Mouse (Mus musculus): ENCODE measurements at regions not wholly inside any gene's neighbourhood (a gene's known extent, or its start where the extent isn't known, plus 50 kb on each side); places are given as distances from the start of the nearest gene placed in this dataset.

DNA sequence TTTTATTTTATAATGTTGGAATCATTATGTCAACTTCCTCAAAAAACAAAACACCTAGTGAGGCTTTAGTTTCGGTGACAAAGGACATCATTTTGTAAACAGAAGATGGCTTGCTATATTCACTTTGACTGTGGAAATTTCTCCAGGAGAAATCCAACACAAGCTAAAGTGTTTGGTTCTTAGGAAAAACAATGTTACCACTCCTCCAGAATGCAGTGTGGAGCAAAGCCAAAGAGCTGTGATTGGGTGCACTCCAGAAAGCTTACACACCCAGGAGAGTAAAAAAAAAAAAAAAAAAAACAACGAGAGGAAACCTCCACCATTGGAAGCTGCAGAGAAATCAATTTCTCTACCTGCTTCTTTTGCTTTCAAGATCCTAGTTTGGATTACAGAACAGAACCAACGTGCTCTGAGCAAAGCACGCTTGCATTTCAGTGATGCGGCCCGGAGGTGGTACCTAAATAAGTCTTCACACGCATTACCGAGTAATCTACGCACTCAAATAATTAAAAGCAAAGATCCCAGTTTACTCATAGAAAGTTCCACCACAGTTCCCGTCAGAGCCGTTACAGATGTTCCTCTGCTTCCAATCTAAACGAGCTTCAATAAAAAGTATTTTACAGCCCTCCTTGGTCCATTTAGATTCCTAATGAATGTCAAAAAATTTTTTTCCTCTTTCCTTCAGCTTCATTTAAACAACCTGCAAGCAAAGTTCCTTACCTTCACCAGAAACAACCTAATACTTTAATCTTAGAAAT is 199.5 kb upstream of the Gk2 start:
- peak; percentile 23 to 47 for DNase-seq

DNA sequence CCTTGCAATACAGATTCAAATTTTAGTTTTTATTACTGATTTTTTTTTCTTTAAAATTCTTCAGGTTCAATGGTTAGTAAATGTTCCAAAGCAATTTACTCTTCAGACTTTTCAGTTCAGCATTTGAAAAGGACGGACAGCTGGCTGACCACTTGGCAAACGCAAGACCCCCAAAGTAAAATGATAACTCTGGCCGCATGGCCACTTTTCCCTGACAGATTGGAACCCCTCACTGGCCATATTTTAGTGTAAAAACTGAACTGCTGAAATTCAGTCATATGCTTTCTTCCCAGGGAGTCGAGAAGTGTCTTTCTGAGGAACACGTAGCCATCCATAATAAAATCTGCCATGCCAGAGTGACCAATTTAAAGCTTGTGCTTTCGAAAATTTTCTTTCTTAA is 198.4 kb upstream of the Gk2 start:
- peak; percentile 67 to 78 for DNase-seq

DNA sequence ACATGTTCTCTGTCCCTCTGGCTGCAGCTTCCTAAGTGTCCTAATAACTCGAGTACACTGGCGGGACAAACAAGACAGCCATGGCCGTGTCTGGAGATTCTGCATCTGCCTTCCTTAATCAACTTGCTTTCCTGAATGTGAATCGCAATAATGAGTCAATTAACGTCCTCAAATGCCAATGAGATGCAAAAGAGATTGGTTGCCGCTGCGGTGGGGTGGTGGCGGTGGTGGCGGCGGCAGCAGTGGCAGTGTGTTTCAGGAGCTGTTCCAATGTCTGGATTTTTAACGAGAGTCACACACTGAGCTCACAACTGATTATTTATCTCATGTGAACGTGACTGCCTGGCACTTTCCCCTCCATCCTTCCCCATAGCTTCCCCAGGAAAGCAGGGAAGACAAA is 197.6 kb upstream of the Gk2 start:
- DNase-seq = peak; percentile 41 to 57

DNA sequence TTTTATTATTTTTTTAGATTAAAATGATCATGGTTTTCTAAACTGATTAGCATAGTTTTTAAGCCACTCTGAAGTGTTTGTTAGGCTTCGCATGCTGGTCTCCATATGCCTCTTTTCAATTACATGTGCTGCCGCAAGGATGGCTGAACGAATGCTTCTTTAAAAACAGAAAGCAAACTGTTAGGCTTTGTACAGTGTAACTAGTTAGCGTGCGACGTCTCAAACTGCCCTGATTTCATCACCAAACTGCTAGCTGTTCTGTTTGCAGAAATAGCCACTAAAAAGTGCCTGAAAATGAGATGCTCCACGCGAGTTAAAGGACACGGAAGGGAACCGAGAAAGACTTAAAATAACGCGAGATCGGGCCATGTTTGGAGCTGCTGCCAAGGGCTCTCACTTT is 185.4 kb upstream of the Gk2 start:
- no peak for DNase-seq

DNA sequence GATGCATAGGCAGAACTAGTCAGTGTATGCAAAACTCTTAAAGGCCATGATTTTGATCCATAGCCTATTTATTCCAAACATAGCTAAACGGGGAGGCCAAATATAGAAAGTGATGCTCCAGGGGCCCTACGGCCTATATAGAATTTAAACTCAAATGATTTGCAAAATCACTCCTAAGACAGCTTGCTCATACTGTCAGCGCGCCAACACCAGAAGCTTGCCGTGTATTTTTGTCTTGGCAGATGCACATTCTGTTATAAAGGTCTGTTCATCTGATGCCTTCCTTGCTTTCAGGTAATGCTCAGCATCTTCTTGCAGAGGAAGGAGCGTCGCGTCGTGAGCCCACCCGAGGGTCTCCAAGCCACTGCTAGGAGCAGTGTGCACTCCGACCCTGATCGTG is 184.8 kb upstream of the Gk2 start:
- peak; percentile 62 to 73 for DNase-seq

DNA sequence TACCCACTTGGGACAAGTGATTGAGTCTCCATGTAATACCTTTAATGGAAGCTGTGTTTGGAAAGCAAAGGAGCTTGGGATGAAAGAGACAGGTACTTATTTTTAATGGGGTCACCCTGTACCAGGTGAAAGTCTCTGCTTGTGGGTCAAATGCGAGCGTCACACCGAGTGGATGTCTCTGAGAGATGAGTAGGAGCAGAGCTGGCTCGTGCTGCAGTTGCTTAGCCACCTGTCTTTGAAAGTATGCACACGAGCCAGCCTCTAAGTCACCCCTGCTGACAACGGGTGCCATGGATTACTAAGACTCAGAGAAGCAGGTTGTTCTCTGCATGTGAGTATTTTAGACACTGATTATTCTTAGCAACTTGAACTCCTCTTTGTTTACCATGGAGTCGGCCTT is 179.5 kb upstream of the Gk2 start:
- peak; percentile 33 to 50 for DNase-seq

DNA sequence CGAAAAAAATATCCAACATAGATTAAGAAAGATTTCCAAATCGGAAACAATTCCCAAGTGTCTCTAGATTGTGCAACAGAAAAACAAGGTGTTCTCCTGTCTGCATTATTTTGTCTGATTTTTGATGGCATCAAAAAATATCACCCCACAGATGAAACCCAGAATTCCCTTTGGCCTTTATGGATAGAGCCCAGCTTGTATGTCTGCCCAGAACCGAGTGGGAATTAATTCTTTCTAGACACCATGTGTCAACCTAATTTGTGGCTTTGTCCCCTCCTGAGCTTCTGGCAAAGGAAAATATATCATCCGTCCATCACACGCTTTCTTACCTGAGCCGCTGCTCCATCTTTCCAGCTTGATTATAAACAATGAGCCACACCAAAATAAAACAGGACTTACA is 176.9 kb upstream of the Gk2 start:
- peak; percentile 86 to 87 for DNase-seq

DNA sequence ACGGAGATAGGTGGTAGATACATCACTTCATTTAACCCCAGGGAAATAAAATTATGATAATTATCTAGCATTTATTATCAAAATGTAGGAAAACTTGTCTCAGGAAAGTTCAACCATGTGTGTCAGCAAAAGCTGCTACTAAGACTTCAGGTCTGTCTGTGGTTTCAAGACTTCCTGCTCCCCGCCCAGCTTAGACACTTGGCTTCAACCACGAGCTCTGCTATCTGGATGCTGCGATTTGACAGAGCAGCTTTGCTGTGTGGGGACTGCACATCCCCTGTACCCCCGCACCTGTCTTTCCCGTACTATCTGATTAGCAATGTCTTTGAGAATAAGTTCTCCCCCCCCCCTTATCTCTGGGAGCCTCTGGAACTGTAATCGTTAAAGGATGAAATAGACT is 176.0 kb upstream of the Gk2 start:
- DNase-seq = peak; percentile 24 to 33

DNA sequence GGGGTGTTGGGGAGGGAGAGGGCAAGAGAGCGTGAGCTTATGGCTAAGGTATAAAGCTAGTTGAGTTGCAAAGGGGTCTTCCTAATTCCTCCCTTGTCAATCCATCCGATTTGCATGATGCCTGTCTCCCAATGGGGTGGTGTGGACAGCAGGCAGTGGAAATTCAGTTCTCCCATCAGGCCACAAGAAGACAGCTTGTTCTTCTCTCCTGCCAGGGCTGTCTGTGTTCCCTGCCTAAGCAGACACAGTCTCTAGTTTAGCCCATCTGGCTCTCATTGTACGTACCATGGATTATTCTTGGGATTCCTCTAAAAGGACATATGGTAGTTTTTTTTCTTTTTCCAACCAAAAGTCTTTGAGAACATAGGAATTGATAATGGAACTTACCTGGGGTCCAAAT is 168.4 kb upstream of the Gk2 start:
- peak; percentile 24 to 26 for DNase-seq

DNA sequence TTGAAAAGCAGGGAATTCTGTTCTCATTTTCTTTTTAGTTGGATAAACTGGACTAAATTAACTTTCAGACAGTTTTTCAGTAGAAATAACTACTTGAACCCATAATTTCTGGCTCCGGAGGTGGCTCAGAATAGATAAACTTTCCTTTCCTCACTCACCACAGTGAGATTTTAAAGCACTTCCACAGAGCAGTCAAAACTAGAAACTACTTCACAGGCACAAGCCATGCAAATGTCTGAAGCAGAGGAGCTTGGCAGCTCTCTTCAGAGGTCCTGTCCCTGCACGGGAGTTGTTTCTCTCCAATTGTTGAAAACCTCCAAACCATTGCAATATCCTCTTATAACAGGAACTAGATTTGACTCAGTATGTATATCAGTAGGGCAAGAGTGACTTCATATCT is 163.1 kb upstream of the Gk2 start:
- DNase-seq = no peak

DNA sequence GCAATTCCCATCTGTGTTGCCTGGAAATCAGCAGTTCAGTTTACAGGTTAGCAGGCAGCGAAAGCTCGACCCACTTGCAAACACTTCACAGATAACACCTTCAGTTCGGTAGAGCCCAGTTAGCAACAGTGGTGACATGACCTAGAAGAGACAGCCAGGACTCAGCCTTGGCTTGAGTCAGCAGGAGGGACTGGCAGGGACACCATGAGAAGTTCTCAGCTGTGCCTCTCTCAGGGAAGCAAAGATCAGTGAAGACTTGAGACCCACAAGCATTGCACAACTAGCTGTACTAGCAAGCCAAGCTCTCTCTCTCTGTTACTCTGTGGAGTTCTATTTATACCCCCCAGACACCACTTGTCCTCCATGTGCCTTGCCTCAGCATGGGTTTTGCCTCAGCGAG is 161.6 kb upstream of the Gk2 start:
- no peak for DNase-seq

DNA sequence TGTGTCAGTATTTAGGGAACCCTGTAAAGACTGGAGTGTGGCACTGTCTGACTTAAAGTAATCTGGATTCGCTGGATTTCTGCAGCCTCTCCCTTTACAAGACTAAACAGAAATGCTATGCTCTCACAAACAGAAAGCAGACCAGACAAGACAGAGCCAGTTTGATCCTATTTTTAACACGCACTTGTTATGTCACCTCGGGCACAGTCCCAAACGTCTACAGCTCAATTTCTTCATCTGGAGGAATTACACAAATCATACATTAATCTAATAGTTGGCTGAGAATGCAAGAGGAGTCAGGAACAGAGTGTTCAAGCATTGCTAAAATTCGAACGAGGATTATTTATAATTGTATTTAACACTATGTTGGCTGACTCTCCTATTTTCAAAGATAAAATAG is 145.4 kb upstream of the Gk2 start:
- peak in 1 of 2 experiments; percentile 30 for DNase-seq

DNA sequence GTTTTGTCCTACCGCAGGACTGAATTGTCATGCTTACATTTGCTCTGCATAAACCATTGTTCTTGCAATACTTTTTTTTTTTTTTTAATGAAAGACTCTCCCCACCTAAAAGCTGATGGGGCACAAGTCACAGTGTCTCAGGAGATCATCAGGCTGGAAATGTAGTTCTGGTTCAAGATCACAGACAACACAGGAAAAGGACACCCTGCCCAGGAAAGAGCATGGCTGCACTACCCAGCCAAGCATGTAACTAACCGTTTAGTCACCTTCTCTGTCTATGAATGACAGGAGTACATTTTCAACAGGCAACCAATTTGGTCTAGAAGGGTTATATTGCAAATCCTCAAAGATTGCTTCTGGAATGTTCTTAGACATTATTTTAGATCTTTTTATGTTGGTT is 144.6 kb upstream of the Gk2 start:
- no peak for DNase-seq

DNA sequence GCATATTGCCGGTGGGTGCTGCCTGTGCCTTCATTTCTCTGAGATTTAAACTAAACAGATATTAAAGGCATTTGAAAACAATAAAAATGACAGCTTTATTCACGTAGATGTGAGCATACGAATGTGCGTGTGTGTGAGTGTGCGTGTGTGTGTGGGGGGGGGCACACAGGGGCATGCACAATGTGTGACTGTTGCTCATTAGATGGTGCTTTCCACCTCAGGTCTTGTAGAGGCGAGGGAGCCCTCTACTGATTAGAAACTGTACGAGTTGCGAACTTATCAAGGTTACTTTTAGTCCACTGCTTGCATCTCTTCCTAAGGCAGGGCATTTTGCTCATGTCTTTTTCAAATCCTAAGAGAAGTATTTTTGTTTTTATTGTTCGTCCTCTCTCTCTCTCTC is 141.9 kb upstream of the Gk2 start:
- DNase-seq = peak; percentile 73 to 74

DNA sequence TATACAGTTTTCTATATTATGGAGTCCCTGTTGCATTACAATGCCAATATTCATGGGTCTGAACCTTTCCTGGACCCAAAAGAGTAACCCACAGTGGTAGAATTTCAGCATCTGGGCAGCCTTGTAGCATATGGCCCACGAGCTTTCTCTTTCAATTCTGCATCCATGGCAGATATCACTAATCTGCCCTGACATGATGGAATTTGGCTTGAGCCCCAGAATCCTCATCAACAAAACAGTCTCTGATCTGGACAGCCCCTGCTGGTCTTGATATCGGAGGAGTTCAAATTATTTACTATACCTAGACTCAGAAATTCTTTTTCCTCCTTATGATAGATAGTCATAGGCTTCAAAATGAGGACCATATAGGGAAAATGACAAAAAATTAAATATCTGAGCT is 139.1 kb upstream of the Gk2 start:
- DNase-seq = peak; percentile 79 to 84

DNA sequence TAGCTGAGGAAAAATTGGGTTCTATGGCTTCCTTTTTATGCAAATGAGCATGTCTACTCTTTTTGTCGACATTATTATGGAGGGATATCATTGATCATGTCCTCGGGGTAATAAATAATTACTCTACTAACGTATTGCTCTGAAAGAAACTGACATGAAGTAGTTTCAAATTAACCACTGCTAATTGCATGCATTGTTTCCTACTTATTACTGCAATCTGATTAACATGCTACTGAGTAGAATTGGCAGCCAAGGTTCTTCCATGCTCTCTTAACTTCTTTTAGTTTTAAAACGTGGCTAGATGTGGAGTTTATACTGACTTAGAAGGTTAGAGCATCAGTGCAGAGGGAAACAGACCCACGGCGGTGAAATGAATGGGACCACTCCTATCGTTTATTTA is 137.3 kb upstream of the Gk2 start:
- DNase-seq = no peak

DNA sequence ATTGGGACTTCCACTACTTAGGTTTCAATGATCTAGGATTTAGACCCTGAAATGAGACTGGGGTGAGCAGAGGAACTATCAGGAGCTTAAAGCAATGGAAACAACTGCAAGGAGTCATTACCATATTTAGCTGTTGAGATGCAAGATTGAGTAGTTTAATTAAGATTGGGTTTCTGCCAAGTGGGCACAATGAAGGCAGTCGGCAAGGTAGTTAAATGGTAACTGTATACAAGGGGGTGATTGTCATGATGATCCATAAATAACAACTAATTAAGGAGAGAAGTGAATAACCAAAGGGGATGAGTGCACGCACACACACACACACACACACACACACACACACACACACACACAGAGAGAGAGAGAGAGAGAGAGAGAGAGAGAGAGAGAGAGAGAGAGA is 125.7 kb upstream of the Gk2 start:
- DNase-seq = no peak

DNA sequence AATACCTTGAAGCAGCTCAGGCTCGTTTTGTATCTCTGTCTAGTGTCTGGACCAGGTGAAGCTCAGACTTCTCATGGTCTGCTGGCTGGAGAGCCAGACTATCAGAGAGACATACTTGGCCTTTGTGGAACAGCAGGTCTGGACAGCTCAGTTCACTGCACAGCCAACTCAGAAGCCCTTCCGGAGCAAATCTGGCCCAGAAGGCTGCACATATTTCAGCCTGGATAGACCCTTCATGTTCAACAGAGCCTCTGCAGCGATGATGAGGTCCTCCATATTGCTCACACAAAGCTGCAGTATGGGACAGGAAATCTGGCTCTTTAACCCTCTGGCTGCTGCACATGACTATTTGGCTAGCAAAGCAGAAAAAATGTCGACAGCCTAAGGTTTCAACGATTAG is 108.7 kb upstream of the Gk2 start:
- peak; percentile 50 to 61 for DNase-seq

DNA sequence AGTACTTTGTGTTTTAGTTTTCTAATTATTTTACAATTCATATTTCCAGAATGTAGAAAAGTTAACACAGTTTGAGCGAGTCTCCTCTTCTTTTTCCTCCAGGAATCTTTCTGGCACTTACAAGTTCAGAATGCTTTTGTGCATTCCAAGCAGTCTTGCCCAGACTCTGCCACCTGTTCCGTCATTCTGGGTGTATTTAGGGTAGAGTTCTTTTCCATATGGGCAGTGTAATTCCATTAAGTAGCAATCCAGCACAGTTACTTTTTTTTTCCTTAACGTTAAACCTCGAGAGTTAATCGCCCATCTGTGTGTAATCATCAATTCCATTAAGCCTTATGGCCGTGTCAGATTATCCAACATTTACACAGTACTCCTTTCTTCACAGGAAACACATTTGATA is 106.9 kb upstream of the Gk2 start:
- no peak for DNase-seq

DNA sequence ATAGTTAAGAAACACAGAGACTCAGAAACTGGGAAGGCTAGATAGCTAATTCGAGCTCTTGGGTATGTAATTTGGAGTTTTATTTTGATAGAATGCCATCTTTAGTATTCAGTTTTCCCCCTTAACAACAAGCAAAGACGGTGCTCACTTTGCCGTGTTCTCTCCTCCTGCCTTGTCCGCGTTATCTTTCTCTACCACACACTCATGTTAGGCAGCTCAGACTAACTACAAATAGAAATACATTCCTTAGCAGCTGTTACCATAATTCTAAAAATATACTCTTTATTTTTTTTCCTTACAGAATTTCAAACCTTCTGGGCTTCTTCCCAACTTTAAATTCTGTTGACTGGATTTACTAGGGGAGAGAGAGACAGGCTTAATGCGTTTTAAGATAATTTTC is 97.5 kb upstream of the Gk2 start:
- DNase-seq = no peak

DNA sequence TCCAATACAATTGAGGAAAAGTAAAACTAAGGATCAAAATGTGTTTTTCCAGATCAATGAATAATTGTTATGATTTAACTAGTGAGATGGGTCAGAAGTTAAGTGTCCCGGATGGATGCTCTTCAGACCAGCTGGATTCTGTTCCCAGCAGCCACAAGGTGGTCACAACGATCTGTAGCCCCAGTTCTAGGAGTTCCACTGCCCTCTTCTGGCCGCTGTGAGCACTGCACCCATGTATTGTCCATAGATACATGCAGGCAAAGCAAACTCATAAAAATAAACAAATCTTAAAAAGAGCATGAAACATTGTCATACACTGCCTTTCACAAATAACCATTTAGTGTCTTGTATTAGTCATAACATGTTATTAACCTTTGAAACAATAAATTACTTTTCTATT is 96.3 kb upstream of the Gk2 start:
- DNase-seq = peak; percentile 32 to 50

DNA sequence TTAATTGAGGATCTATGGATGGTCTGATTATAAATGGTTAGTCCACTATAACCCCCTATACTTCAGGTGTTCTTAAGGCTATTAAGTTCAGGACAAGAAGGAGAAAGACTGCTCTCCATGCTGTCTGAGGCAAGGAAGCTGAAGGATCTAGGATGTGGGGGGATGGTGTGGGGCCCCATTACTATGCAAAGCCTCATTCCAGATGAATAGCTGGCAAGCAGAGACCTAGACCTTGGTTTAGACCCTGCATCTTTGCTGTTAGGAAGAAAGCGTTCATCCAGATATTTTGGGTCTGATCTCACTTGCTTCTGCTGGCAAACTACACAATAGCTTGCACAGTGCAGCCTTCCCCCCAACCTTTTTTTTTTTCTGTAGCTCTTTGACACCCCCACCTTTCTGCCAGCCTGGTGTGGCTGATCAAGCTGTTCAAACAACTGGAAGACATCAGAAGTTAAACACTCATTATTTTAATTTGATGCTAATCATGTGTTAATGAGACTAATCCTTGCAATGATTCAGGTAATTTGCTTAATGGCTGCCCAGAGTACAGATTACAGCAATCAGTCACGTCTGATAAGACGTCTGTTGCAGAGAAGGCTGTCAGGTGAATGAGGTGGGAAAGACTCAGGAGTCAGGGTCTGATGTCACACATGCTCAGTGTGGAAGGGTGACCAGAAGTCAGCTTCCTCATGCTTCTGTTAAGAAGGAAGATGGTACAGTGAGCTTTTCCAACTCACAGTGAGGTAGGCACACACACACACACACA is 80.9 kb upstream of the Gk2 start:
- no peak for DNase-seq

DNA sequence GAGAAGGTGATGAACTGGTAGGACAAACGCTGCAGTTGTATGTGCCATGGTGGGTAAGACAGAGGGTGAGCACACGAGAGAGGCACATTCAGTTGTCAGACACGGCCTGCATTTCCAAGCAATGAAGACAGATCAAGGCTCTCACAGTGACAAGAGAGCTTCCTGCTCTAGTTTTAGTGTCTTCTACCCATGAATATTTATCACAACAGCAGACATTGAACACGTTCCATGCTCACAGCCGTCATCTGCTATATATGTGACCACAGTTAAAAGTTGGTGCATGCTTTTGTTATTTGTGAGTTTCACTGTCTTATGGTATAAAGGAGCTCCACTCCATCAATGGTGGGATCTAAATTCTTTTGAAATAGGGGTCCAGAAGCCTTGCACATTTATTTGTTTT is 76.9 kb upstream of the Gk2 start:
- no peak for DNase-seq

DNA sequence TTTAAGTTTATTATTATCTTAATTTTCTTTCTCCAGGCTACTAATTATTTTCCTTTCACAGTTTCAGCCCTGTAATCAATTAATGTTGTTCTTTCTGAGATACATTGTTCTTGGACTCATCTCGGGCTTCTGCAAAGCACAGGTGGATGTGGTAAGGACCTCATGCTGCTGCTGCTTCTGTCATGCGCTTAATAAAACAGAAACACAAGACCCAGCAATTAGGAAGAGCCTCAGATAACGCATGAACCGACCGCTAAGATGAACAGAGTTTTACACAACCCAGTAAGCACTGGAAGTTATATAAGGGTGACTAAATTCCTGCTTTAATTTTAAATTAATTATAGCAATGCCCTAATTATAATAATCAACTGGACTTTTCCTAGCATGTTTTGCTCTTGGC is 70.7 kb upstream of the Gk2 start:
- DNase-seq = peak; percentile 51 to 55
